Mouse (Mus musculus) effector memory CD4-positive, alpha-beta T cell, adult 5 months (primary cell): ENCODE measurements around the gene 4931428F04Rik. TPM values are rescaled to one million over a fixed set of nuclear protein-coding genes. Genes with fewer than 3 reads are reported as not detected.

Experiments used
- polyA plus RNA-seq: library from polyadenylated mRNA; unstranded; fragments of 100-300 nt; shearing (Covaris generic); gene quantifications from one replicate; pipeline ENCODE4 v1.2.1, GENCODE M21; 2017

Gene 4931428F04Rik
- polyA plus RNA-seq, result 2.6 TPM

GRCm38 (mm10) chr8:105289805-105290460 lies at the start of gene 4931428F04Rik:
4931428F04Rik (minus strand) TSS chr8:105289864.

GRCm38 (mm10) chr8:105326141-105326672 lies 36.5 kb upstream of the 4931428F04Rik start, which contains the start of the genes Lrrc29 and Tmem208:
Lrrc29 (minus strand) TSS chr8:105326278.
Tmem208 (plus strand) TSS chr8:105326354.

GRCm38 (mm10) chr8:105305211-105306145 lies 15.8 kb upstream of the 4931428F04Rik start, which contains the start of gene Elmo3:
Elmo3 (plus strand) TSS chr8:105305601.

GRCm38 (mm10) chr8:105297511-105298192 lies 8.0 kb upstream of the 4931428F04Rik start, which contains the start of gene E2f4:
E2f4 (plus strand) TSS chr8:105297663.

GRCm38 (mm10) chr8:105295895-105296573 lies 6.4 kb upstream of the 4931428F04Rik start, which contains the start of gene Exoc3l:
Exoc3l (minus strand) TSS chr8:105296101.

GRCm38 (mm10) chr8:105275840-105276239 lies 13.8 kb downstream of the 4931428F04Rik start, which contains the start of gene Nol3:
Nol3 (plus strand) TSS chr8:105276140.

GRCm38 (mm10) chr8:105269461-105269947 lies 20.2 kb downstream of the 4931428F04Rik start, which contains the start of gene Hsf4:
Hsf4 (plus strand) TSS chr8:105269801.

GRCm38 (mm10) chr8:105264024-105264982 lies 25.4 kb downstream of the 4931428F04Rik start, which contains the start of the genes Tradd and Fbxl8:
Tradd (minus strand) TSS chr8:105264609.
Fbxl8 (plus strand) TSS chr8:105264648.

GRCm38 (mm10) chr8:105254966-105255350 lies 34.7 kb downstream of the 4931428F04Rik start, which contains the start of gene B3gnt9:
B3gnt9 (minus strand) TSS chr8:105255153.

Other genes starting within 250 kb of the 4931428F04Rik start
- not detected for gene Ces3a, start 241.3 kb downstream of the 4931428F04Rik start, polyA plus RNA-seq
- gene Ces3b, start 206.1 kb downstream of the 4931428F04Rik start, polyA plus RNA-seq, result not detected
- gene Ces4a, start 158.1 kb downstream of the 4931428F04Rik start, polyA plus RNA-seq, result not detected
- 91.0 TPM for gene Cbfb, start 119.2 kb downstream of the 4931428F04Rik start, polyA plus RNA-seq
- gene D230025D16Rik, start 64.7 kb downstream of the 4931428F04Rik start, polyA plus RNA-seq, result 19.4 TPM
- 0.67 TPM for gene B3gnt9, start 34.7 kb downstream of the 4931428F04Rik start, polyA plus RNA-seq
- gene Tradd, start 25.3 kb downstream of the 4931428F04Rik start, polyA plus RNA-seq, result 46.7 TPM
- gene Fbxl8, start 25.2 kb downstream of the 4931428F04Rik start, polyA plus RNA-seq, result 9.4 TPM
- gene Hsf4, start 20.1 kb downstream of the 4931428F04Rik start, polyA plus RNA-seq, result 2.4 TPM
- gene Nol3, start 13.7 kb downstream of the 4931428F04Rik start, polyA plus RNA-seq, result not detected
- gene Exoc3l, start 6.2 kb upstream of the 4931428F04Rik start, polyA plus RNA-seq, result 1.3 TPM
- 134 TPM for gene E2f4, start 7.8 kb upstream of the 4931428F04Rik start, polyA plus RNA-seq
- gene Elmo3, start 15.7 kb upstream of the 4931428F04Rik start, polyA plus RNA-seq, result 5.1 TPM
- gene Lrrc29, start 36.4 kb upstream of the 4931428F04Rik start, polyA plus RNA-seq, result 1.1 TPM
- gene Tmem208, start 36.5 kb upstream of the 4931428F04Rik start, polyA plus RNA-seq, result 54.6 TPM
- gene Fhod1, start 58.1 kb upstream of the 4931428F04Rik start, polyA plus RNA-seq, result 0.79 TPM
- 0.12 TPM for gene Slc9a5, start 59.0 kb upstream of the 4931428F04Rik start, polyA plus RNA-seq
- not detected for gene Plekhg4, start 83.4 kb upstream of the 4931428F04Rik start, polyA plus RNA-seq
- gene Kctd19, start 123.6 kb upstream of the 4931428F04Rik start, polyA plus RNA-seq, result not detected
- gene Lrrc36, start 123.7 kb upstream of the 4931428F04Rik start, polyA plus RNA-seq, result not detected
- gene Tppp3, start 181.7 kb upstream of the 4931428F04Rik start, polyA plus RNA-seq, result 1.8 TPM
- gene Zdhhc1, start 207.0 kb upstream of the 4931428F04Rik start, polyA plus RNA-seq, result 9.3 TPM
- gene Hsd11b2, start 228.9 kb upstream of the 4931428F04Rik start, polyA plus RNA-seq, result 0.74 TPM